ENCODE assay signal across 30 mouse cellular contexts in the genomic region with DNA sequence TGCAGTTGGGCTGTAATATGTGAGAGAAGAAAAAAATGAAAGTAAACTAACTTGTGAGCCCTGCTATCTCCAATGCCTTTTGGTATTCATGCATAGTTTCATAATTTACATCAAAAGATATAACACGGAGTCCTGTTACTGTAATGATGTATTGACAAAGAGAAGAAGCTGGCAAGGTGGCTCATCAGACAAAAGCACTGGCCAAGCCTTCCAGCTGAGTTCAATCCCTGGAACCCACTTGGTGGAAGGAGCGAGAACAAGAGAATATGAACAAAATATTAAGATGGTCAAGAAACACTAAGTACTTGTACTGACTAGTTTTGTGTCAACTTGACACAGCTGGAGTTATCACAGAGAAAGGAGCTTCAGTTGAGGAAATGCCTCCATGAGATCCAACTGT.
"Had no signal": no experiment of that assay in that cellular context is flagged by ENCODE, and none has a peak within 500 bp of the region (broad histone marks: within the 10 kb centered on the region; RNA-seq: fewer than 3 reads in every experiment).

No protein-coding gene starts in this region.

- H3K4me2 ChIP-seq: limb, embryonic 12.5 days; limb, embryonic 13.5 days; limb, embryonic 15.5 days; liver, embryonic 11.5 days; liver, embryonic 12.5 days; liver, embryonic 13.5 days; liver, embryonic 15.5 days; lung, embryonic 14.5 days; lung, embryonic 15.5 days; midbrain, embryonic 12.5 days; midbrain, embryonic 13.5 days; midbrain, embryonic 15.5 days; neural tube, embryonic 12.5 days had no signal

- H3K36me3 ChIP-seq: limb, embryonic 10.5 days; limb, embryonic 12.5 days; limb, embryonic 13.5 days; limb, embryonic 15.5 days; liver, embryonic 12.5 days; liver, embryonic 13.5 days; liver, embryonic 15.5 days; lung, embryonic 15.5 days; midbrain, embryonic 12.5 days; midbrain, embryonic 13.5 days; midbrain, embryonic 15.5 days; neural tube, embryonic 12.5 days had no signal

- H3K9me3 ChIP-seq: limb, embryonic 10.5 days; limb, embryonic 12.5 days; limb, embryonic 13.5 days; limb, embryonic 15.5 days; liver, embryonic 12.5 days; liver, embryonic 13.5 days; liver, embryonic 15.5 days; lung, embryonic 15.5 days; megakaryocyte, embryonic 14.5 days; midbrain, embryonic 12.5 days; midbrain, embryonic 13.5 days; midbrain, embryonic 15.5 days; neural tube, embryonic 12.5 days had no signal

- ATAC-seq: liver, embryonic 12.5 days; liver, postnatal 0 days; lung, postnatal 0 days; midbrain, embryonic 13.5 days; midbrain, embryonic 15.5 days; midbrain, embryonic 16.5 days had no signal

- H3K4me3 ChIP-seq: left cerebral cortex, adult 2 months; limb, embryonic 10.5 days; limb, embryonic 12.5 days; limb, embryonic 13.5 days; limb, embryonic 15.5 days; liver, embryonic 12.5 days; liver, embryonic 13.5 days; liver, embryonic 15.5 days; lung, embryonic 15.5 days; megakaryocyte, embryonic 14.5 days; midbrain, embryonic 12.5 days; midbrain, embryonic 13.5 days; midbrain, embryonic 15.5 days; myocyte; neural tube, embryonic 12.5 days had no signal

- DNase-seq: left cerebral cortex, postnatal 4 days; liver; liver, embryonic 13.5 days; liver, postnatal 0 days; lung, adult 18-20 months; lung, adult 2 months; lung, embryonic 14.5 days; lung, postnatal 10 days; lung, postnatal 14 days; lung, postnatal 36 days; midbrain, embryonic 14.5 days had no signal

- H3K27ac ChIP-seq: left cerebral cortex, adult 2 months; limb, embryonic 10.5 days; limb, embryonic 12.5 days; limb, embryonic 13.5 days; limb, embryonic 15.5 days; liver, embryonic 12.5 days; liver, embryonic 13.5 days; liver, embryonic 14.5 days; liver, embryonic 15.5 days; lung, embryonic 15.5 days; macrophage; midbrain, embryonic 12.5 days; midbrain, embryonic 13.5 days; midbrain, embryonic 15.5 days; neural tube, embryonic 12.5 days had no signal

- H3K9ac ChIP-seq: limb, embryonic 12.5 days; limb, embryonic 13.5 days; limb, embryonic 15.5 days; liver, embryonic 12.5 days; liver, embryonic 13.5 days; liver, embryonic 14.5 days; liver, embryonic 15.5 days; liver, postnatal 0 days; lung, embryonic 14.5 days; lung, embryonic 15.5 days; midbrain, embryonic 12.5 days; midbrain, embryonic 13.5 days; midbrain, embryonic 15.5 days; neural tube, embryonic 12.5 days had no signal
